Mouse (Mus musculus) spleen, adult 2 months (tissue): ENCODE results near the gene Alg5. TPM values are rescaled to one million over a fixed set of nuclear protein-coding genes. Genes with fewer than 3 reads are reported as not detected.

Experiments used
- DNase-seq, 2 experiments: peaks; one replicate each; pipeline versions ENCODE4 v3.0.0 to v3.0.0-alpha.2; 2012 to 2021; ENCODE audit warnings: low spot score in 2 of 2, low read depth in 1 of 2
- H3K27ac ChIP-seq: fragments of 200-500 bp; 2 replicates; pipeline ENCODE4 v1.5.1; 2012; ENCODE audit warnings: low read length, inconsistent platforms; ENCODE audit not compliant: insufficient read depth
- H3K27me3 ChIP-seq: fragments of 200-500 bp; 2 replicates; pipeline ENCODE4 v1.6.1; 2012; ENCODE audit warnings: mild to moderate bottlenecking, moderate library complexity, low read length, inconsistent platforms; ENCODE audit not compliant: control insufficient read depth, insufficient read depth
- H3K36me3 ChIP-seq: fragments of 200-500 bp; 2 replicates; pipeline ENCODE4 v1.6.1; 2012; ENCODE audit warnings: mild to moderate bottlenecking, low read length, inconsistent platforms; ENCODE audit not compliant: control insufficient read depth, insufficient read depth
- H3K4me1 ChIP-seq: fragments of 200-500 bp; 2 replicates; pipeline ENCODE4 v1.6.1; 2011; ENCODE audit warnings: inconsistent platforms; ENCODE audit not compliant: control insufficient read depth, insufficient read depth, insufficient read length
- H3K4me3 ChIP-seq: fragments of 200-500 bp; 2 replicates; pipeline ENCODE4 v1.5.1; 2011; ENCODE audit warnings: mild to moderate bottlenecking, inconsistent platforms; ENCODE audit not compliant: insufficient read depth, insufficient read length; ENCODE audit errors: extremely low read depth
- CTCF ChIP-seq: fragments of 200-500 bp; IDR thresholded peaks from 2 replicates; pipeline ENCODE4 v1.5.1; 2011; ENCODE audit warnings: mild to moderate bottlenecking, inconsistent platforms; ENCODE audit not compliant: insufficient read depth, insufficient read length, insufficient replicate concordance; ENCODE audit errors: extremely low read depth
- POLR2A ChIP-seq: fragments of 200-500 bp; IDR thresholded peaks from 2 replicates; pipeline ENCODE4 v1.6.1; 2011; ENCODE audit warnings: low read depth, low read length, inconsistent platforms
- WGBS: fragments of 180-500 bp; shearing (Covaris S2); methylation state at CpG from one replicate; pipeline ENCODE4 v1.1.7; 2018; 5-methylcytosine and 5-hydroxymethylcytosine counted together
- polyA plus RNA-seq: library from polyadenylated mRNA; depleted of rRNA; stranded (reverse); fragments of >200 nt; gene quantifications from 2 replicates; pipeline ENCODE4 v1.2.3, GENCODE M21; 2012

Gene Alg5
- polyA plus RNA-seq, 1 experiment = 7.6 TPM

- DNase-seq = no peak
- no peak overlapping the region for H3K27ac ChIP-seq
- peaks cover 4% of the 10 kb centered on the region; the same call in 1 of the 2 replicates for H3K4me1 ChIP-seq
- TF ChIP-seq POLR2A (no peak), CTCF (no peak)
- H3K4me3 ChIP-seq = no peak overlapping the region
- peaks cover 22% of the 10 kb centered on the region for H3K36me3 ChIP-seq
- 94% methylated on average over 2 of the region's 2 CpGs for WGBS
- no peaks in the 10 kb centered on the region for H3K27me3 ChIP-seq
Observed at GRCm38 (mm10) chr3:54727588-54727987, 7.8 kb upstream of the Alg5 start.

- WGBS = 90% methylated on average over 6 of the region's 6 CpGs
- no peak for TF ChIP-seq CTCF
- no peak for TF ChIP-seq POLR2A
- H3K36me3 ChIP-seq = peaks cover 25% of the 10 kb centered on the region
Observed at GRCm38 (mm10) chr3:54728100-54728499, 7.2 kb upstream of the Alg5 start.

GRCm38 (mm10) chr3:54731626-54732150, 3.7 kb upstream of the Alg5 start:
- DNase-seq = no peak
- no peaks in the 10 kb centered on the region for H3K27me3 ChIP-seq
- H3K4me3 ChIP-seq = no peak overlapping the region
- TF ChIP-seq CTCF (no peak), POLR2A (no peak)
- H3K36me3 ChIP-seq = peaks cover 24% of the 10 kb centered on the region
- no peaks in the 10 kb centered on the region; the same call in 1 of the 2 replicates for H3K4me1 ChIP-seq
- WGBS = 93% methylated on average over 8 of the region's 8 CpGs
- H3K27ac ChIP-seq = no peak overlapping the region

More at GRCm38 (mm10) chr3:54728100-54728499, 7.2 kb upstream of the Alg5 start:
- no peak for DNase-seq
- H3K27me3 ChIP-seq = no peaks in the 10 kb centered on the region
- no peak overlapping the region for H3K27ac ChIP-seq
- no peak overlapping the region for H3K4me3 ChIP-seq
- H3K4me1 ChIP-seq = peaks cover 4% of the 10 kb centered on the region; the same call in 1 of the 2 replicates

- no peak overlapping the region for H3K4me3 ChIP-seq
- TF ChIP-seq CTCF (no peak), POLR2A (no peak)
- H3K36me3 ChIP-seq = peaks cover 20% of the 10 kb centered on the region
- no peaks in the 10 kb centered on the region; the same call in 1 of the 2 replicates for H3K4me1 ChIP-seq
- WGBS = 90% methylated on average over 4 of the region's 4 CpGs
- no peaks in the 10 kb centered on the region for H3K27me3 ChIP-seq
- no peak for DNase-seq
- H3K27ac ChIP-seq = no peak overlapping the region
Observed at GRCm38 (mm10) chr3:54732371-54732770, 3.0 kb upstream of the Alg5 start.

GRCm38 (mm10) chr3:54734411-54735246, 710 bp upstream of the Alg5 start:
- H3K36me3 ChIP-seq = peaks cover 13% of the 10 kb centered on the region
- peak overlapping the region; percentile 88 for H3K4me3 ChIP-seq
- H3K27me3 ChIP-seq = no peaks in the 10 kb centered on the region
- WGBS = under 1% methylated on average over 83 of the region's 84 CpGs
- no peak for TF ChIP-seq CTCF
- TF ChIP-seq POLR2A = peak; percentile 71
- no peaks in the 10 kb centered on the region; the same call in 1 of the 2 replicates for H3K4me1 ChIP-seq
- peak; percentile 75 to 88 for DNase-seq
- peak overlapping the region; percentile 98 for H3K27ac ChIP-seq

- Histone ChIP-seq H3K4me1 (no peaks in the 10 kb centered on the region; the same call in 1 of the 2 replicates), H3K27me3 (no peaks in the 10 kb centered on the region), H3K4me3 (peak overlapping the region; percentile 100), H3K27ac (no peak overlapping the region), H3K36me3 (peaks cover 10% of the 10 kb centered on the region)
- DNase-seq = no peak
- 45% methylated on average over 18 of the region's 18 CpGs for WGBS
- no peak for TF ChIP-seq POLR2A
- no peak for TF ChIP-seq CTCF
Observed at GRCm38 (mm10) chr3:54736101-54736927, 975 bp downstream of the Alg5 start.
